Mouse (Mus musculus) spleen, adult 12 weeks (tissue): Measurements from ENCODE around the gene Npff.

ENCODE experiments used
- DNase-seq: peaks from one replicate; pipeline ENCODE4 v3.0.0; 2022; ENCODE audit warnings: low spot score

Npff gene

DNA sequence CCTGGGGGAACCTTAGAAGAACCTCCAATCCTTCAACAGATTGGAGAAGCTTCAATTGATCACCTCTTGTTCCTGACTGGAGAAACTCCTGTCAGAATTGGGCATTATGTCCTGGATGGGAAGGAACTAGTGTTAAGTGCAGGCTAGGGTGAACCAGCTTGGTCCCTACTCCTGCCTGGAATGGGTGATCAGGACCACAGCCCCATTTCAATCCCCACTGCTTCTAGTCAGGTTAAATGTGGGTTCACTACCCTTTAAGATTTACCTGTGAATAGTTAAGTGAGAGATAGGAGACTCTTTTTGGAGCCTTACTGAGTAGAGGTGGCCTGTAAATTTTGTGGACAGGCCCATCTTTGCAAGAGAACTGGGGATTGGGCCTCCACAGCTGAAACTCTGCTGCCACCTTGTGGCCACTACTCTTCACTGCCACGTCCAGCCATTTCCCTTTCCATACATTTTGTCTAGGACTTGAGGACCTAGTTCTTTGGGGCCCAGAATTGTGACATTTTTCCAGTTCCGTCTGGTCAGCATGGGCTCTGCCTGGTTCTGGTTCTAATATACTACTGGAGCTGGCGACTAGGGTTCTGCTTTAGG lies at the start of gene Npff:
TSS of gene Npff (minus strand) at position 51 of the 594 bp plus-strand sequence.
- peak; percentile 64 for DNase-seq

DNA sequence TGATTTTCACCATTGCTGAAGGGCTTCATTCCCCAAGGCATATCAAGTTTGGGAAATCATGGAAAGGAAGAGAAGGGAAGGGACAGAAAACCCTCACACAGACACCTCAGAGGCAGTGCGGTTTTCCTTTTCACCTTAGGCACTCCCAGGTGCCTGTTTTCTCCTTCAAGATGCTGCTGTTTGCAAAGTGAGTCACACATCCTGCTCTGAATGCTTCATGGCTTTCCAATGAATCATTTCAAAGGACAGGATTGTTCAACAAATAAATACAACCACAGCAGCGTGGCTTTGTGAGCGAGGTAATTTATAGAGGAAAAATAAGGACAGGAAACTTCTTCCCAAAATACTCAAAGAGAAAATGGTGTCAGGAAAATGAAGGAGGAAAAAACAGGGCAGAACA lies 47.3 kb upstream of the Npff start:
- DNase-seq, result no peak

GRCm38 (mm10) chr15:102567849-102568248 lies 43.1 kb upstream of the Npff start:
- DNase-seq, result no peak

- no peak for DNase-seq
Observed at GRCm38 (mm10) chr15:102563681-102564080, 38.9 kb upstream of the Npff start.

- DNase-seq, result no peak
Observed at GRCm38 (mm10) chr15:102563061-102563460, 38.3 kb upstream of the Npff start.

DNA sequence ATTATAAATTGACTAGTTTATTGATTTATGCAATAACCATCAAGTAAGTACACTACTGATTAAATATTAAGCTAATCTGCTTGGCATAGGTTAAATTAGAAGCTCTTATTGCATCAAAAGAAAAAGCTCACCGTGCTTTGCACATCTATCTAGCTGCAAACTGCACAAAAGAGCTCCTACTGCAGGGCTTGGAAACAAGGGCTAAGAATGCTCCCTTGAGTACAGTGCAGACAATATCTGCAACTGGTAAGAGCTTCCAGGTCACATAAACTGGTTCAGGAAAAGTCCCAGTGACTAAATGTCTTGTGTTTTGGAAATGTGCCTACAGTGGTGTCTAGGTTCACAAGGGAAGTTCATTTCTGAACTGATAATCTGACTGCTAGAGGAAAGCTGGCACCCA lies 37.7 kb upstream of the Npff start:
- no peak for DNase-seq

- no peak for DNase-seq
Observed at GRCm38 (mm10) chr15:102557580-102557979, 32.8 kb upstream of the Npff start.

DNA sequence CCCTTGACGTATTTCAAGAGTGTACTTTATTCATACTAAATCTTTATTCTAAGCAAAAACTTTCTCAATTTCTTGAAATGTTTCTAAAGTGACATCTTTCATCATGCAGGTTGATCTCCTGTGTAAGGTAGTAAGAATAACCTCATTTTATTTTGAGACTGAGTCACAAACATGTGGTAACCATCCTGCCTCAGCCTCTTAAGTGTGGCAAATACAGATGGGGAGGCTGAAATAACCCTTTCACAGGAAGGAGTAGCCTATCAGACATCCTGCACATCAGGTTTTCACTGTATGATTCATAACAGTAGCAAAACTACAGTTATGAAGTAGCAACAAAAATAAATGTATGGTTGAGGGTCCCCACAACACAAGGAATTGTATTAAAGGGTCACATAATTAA lies 30.8 kb upstream of the Npff start:
- no peak for DNase-seq

GRCm38 (mm10) chr15:102552599-102552998 lies 27.9 kb upstream of the Npff start:
- no peak for DNase-seq

GRCm38 (mm10) chr15:102547478-102547877 lies 22.7 kb upstream of the Npff start:
- DNase-seq, result no peak

GRCm38 (mm10) chr15:102546677-102547427 lies 22.1 kb upstream of the Npff start:
- no peak for DNase-seq

- DNase-seq, result no peak
Observed at GRCm38 (mm10) chr15:102546246-102546645, 21.5 kb upstream of the Npff start.

DNA sequence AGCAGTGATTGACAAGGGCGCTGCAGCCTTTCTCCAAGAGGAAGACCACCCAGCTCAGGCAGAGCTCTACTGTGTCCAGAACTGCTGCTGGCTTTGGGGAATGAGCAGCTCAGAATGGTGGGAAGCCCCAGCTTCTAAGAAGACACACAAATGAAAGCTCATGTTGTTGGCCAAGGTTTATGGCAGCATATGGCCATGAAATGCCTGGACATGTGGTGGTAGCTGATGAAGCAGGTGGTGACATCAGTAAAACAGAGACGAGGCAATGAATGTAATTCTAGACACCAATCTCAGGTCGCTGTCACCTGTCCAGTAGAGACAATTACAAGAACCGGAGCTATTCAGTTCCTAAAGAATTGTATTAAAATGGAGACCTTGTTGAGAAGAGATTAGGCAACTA lies 20.1 kb upstream of the Npff start:
- DNase-seq, result no peak

DNA sequence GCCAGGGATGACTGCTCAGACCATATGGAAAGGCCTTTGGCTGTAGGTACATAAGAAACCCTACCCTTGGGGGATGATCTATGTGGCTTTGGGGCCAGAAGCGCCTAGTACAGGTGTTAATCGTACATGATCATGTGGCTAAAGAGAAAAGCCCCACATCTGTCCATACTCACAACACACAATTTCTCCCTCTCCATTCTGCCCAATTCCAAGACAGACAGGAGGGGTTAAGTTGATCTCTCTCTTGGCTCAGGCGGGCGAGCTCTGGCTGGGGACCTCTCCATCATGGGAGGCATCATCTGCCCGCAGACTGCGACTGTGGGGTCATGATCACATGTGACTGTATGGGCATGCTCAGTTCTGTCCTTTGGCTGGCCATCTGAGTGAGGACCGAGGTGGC lies 9.2 kb upstream of the Npff start:
- DNase-seq, result no peak

DNA sequence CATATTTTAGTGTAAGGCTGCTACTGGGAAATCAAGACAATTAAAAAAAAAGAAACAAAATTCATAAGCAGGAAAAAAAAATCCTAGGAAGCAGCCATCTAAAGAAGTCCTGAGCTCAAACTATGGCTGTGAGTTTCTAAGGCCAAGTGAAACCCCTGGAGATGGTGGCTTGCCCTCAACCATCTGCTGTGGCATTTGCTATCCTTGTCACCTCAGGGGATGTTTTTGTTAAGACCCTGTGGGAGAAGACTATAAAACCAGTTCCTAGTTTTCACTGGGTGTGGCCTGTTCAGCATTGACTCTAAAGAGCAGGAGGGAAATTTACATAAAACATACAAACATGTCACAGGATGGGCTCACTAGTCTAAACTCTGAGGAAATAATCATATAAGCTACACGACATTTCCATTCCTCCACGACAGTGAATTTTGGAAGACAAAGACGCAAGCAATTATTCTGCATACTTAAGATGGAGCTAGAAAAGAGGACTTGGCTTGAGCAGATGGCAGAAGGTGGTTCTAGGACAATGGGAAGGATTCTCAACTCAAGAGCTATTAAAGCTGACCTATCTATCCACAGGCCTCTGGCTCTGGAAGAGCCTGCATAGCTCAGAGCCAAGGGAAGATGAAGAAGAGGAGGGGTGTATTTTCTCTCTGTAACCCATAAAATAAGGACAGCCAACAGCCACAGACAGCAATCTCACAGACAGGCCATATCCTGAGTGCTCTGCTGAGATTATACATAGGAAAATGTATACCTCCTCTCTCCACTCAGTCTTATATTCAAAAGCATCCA lies 7.6 kb upstream of the Npff start:
- no peak for DNase-seq

- DNase-seq, result no peak
Observed at GRCm38 (mm10) chr15:102531586-102531985, 6.8 kb upstream of the Npff start.

GRCm38 (mm10) chr15:102530566-102530965 lies 5.8 kb upstream of the Npff start:
- DNase-seq, result no peak

GRCm38 (mm10) chr15:102528396-102528795 lies 3.7 kb upstream of the Npff start:
- DNase-seq, result no peak

DNA sequence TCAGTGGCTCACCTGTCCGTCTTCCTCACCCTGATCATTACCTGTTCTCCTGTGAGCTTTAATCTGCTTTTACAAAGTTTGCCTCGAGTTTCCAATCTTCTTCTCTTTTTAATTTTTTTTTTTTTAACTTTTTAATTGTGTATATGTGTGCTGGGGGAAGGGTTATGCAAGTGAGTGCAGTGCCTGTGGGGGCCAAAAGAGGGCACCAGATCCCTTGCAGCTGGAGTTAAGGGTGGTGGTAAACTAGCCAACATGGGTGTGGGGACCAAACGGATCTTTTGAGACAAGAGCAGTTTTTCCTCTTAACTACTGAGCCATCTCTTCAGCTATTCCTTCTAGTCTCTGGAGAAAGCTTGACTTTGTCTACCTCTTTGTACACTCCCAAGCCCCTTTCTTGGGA lies 3.2 kb upstream of the Npff start:
- DNase-seq, result no peak

DNA sequence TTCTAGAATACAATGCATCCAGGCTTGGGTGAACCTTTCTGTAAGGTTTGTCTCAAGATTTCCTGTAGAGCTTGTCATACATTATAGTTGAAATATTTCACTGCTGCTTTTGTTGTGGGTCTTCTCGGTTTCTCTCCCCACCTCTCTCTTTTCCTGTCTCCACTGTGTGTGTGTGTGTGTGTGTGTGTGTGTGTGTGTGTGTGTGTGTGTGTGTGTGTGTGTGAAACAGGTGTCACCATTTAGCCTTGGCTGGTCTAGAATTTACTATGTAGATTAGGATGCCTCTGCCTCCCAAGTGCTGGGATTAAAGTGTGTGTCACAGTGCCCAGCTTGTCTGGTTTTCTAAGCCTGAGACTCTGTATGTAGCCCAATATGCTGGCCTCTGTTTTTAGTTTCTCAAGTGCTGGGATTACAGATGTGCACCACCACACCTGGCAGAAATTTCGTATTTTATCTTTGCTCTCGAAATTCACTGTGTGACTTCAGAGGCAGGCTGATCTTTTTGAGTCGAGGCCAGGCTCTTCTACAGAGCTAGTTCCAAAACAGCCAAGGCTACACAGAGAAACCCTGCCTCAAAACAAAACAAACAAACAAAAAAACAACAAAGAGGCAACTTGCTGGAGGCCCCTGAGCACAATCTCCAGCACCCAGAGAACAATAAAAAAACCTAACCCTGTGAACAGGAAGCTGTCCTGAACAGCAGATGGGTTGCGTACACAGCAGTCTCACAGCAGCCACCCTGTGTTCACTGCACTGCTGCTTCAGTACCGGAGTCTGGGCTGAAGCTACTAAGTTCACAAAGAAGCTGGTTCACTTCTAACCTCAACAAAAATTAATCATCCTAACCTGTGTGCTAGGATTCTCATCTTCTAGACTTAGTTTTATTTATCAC lies 1.6 kb upstream of the Npff start:
- no peak for DNase-seq

- no peak for DNase-seq
Observed at GRCm38 (mm10) chr15:102521480-102521879, 3.3 kb downstream of the Npff start.

DNA sequence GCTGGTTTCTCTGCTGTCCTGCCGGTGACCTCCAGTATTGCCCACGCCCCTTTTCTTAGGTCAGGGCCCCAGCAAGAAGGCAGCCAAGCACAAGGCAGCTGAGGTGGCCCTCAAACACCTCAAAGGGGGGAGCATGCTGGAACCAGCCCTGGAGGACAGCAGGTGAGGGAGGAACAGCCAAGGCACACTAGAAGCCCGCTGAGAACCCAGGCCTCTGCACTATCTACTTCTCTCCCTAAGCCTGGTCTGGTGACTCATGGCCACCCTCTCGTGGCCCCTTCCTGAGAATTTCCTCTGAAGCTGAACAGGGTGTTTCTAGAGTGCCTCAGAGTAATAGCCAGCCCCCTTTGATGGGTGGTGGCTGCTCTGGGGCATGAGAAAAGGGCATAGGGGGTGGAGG lies 4.3 kb downstream of the Npff start:
- no peak for DNase-seq
